Mouse (Mus musculus) heart, embryonic 11.5 days (tissue): ENCODE measurements around the gene Acss3. TPM values are rescaled to one million over a fixed set of nuclear protein-coding genes. Genes with fewer than 3 reads are reported as not detected.

Experiments
- ATAC-seq: fragments of 200-750 bp; cut with Nextera tagmentation; replicated peaks from 2 replicates; pipeline ENCODE4 v1.8.0; 2017; ENCODE audit warnings: moderate library complexity; ENCODE audit not compliant: insufficient number of reproducible peaks, low FRiP score, low TSS enrichment
- H3K27ac ChIP-seq: fragments of 300-500 bp; sonication (generic); 2 replicates; pipeline ENCODE4 v1.5.1; 2014; ENCODE audit warnings: mild to moderate bottlenecking, low read depth, low read length
- H3K27me3 ChIP-seq: fragments of 300-500 bp; sonication (generic); 2 replicates; pipeline ENCODE4 v1.6.1; 2014; ENCODE audit warnings: mild to moderate bottlenecking, low read length, mixed read lengths; ENCODE audit not compliant: control insufficient read depth, insufficient read depth
- H3K36me3 ChIP-seq: fragments of 300-500 bp; sonication (generic); 2 replicates; pipeline ENCODE4 v1.6.1; 2014; ENCODE audit warnings: mild to moderate bottlenecking, low read length, moderate library complexity, mixed read lengths; ENCODE audit not compliant: control insufficient read depth, insufficient read depth
- H3K4me1 ChIP-seq: fragments of 300-500 bp; sonication (generic); 2 replicates; pipeline ENCODE4 v1.6.1; 2014; ENCODE audit warnings: low read length; ENCODE audit not compliant: control insufficient read depth, insufficient read depth
- H3K4me2 ChIP-seq: fragments of 300-500 bp; sonication (generic); 2 replicates; pipeline ENCODE4 v1.6.1; 2014; ENCODE audit warnings: mild to moderate bottlenecking, moderate library complexity
- H3K4me3 ChIP-seq: fragments of 300-500 bp; sonication (generic); 2 replicates; pipeline ENCODE4 v1.5.1; 2014; ENCODE audit warnings: low read depth, low read length
- H3K9ac ChIP-seq: fragments of 300-500 bp; sonication (generic); 2 replicates; pipeline ENCODE4 v1.6.1; 2014; ENCODE audit warnings: mild to moderate bottlenecking, low read depth, low read length, moderate library complexity
- H3K9me3 ChIP-seq: fragments of 300-500 bp; sonication (generic); replicated peaks from 2 replicates; pipeline ENCODE4 v1.6.1; 2016; ENCODE audit warnings: low read length; ENCODE audit not compliant: control insufficient read depth
- WGBS: fragments of 180-500 bp; shearing (Covaris S2); extraction: QIAGEN DNeasy Blood & Tissue Kit; methylation state at CpG from one replicate; pipeline ENCODE4 v1.1.7; 2014; ENCODE audit not compliant: insufficient replicate concordance; 5-methylcytosine and 5-hydroxymethylcytosine counted together
- polyA plus RNA-seq: library from polyadenylated mRNA; unstranded; fragments of >200 nt; fragmentation: Nextera tagmentation; extraction: Ambion mirVana; gene quantifications from 2 replicates; pipeline ENCODE4 v1.2.1, GENCODE M21; 2014

The Acss3 gene
- polyA plus RNA-seq, 1 experiment from 2014 or later = 2.2 TPM

DNA sequence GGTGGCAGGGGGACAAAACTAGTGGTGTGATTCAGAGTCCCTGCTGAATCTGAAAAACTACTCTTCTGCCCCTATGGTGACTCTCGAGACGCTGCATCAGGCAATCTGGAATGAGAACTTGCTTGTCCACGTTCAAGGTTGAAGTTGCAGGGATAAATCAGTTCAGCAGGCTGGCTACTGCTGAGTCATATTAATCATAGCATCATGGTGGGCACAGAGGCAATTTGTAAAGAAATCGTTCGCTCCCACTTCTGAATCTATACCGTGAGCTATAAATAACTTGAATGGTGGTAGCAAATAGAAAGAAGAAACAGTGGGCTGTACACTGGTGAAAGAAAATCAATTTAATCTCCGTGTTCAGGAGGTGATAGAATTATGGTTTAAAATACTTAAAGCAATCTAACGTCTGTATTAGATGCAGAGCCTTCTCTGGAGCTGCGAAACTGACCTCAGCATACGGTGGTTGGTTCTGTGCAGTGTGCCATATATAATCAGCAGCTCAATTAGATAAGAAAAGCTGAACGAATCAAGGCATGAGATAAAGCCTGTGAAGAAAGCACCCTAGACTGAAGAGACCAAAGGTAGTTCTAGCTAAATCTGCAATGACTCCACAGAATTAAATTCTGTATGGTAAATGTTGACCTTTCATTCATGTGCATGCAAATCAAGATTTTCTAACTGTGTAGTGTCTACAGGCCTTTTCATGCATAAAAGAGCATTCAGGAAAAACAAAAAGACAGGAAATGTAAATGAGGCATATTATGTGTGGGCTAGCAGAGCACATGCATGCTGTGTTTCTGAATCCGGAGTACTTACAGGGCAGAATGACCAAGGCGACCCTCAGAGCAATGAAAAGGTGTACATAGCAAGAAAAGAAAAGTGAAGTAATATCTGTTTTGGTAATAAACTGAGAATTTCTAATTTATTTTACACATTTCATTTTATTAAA, 148.0 kb downstream of the Acss3 start:
- H3K9me3 ChIP-seq = no peaks in the 10 kb centered on the region
- H3K27ac ChIP-seq = no peak overlapping the region
- WGBS = 66% methylated on average over 13 of the region's 13 CpGs
- no peaks in the 10 kb centered on the region for H3K4me1 ChIP-seq
- H3K4me3 ChIP-seq = no peak overlapping the region
- no peaks in the 10 kb centered on the region for H3K27me3 ChIP-seq
- H3K4me2 ChIP-seq = no peak overlapping the region
- no peak for ATAC-seq
- H3K9ac ChIP-seq = no peak overlapping the region
- no peaks in the 10 kb centered on the region for H3K36me3 ChIP-seq

DNA sequence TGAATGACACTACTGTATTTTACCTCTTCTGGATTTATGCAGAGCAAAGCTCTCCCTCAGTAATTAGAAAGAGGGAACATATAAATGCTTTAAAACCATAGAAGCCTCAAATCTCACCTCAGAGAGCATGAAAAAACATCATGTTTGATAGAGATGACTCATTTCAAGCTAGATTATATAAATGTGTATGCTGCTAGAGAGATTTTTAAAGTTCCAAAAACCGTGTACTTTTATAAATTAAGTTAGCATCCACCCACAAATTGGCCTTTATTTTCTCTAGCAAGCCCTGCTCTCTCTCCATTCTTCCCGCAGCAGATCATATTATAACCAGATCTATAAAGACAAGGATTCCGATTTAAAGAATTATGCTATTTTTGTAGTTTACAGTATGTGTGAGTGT, 164.4 kb downstream of the Acss3 start:
- H3K27me3 ChIP-seq = no peaks in the 10 kb centered on the region
- whole genome bisulfite sequencing = 73% methylated on average over 3 of the region's 3 CpGs
- no peaks in the 10 kb centered on the region for H3K4me1 ChIP-seq
- no peak overlapping the region for H3K4me2 ChIP-seq
- H3K36me3 ChIP-seq = no peaks in the 10 kb centered on the region
- no peak overlapping the region for H3K27ac ChIP-seq
- no peak overlapping the region for H3K4me3 ChIP-seq
- no peaks in the 10 kb centered on the region for H3K9me3 ChIP-seq
- no peak for ATAC-seq
- H3K9ac ChIP-seq = no peak overlapping the region

DNA sequence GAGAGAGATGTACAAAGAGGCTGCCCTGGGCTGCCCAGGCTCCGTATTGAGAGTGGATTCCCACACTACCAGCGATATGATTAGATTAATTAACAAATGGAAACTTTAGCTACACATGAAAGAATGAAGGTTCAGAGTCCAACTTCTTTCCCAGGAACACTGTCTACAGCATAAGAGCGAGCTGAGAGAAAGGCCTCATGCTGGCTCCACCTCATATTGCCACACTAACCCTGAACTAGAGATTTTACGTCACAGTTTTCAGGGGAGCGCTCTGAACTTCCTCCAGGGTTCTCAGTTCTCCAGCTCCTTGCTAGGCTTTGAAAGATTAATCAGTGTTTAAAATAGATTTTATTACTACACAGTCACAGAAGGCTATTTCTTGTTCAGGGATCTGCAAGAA, 182.1 kb downstream of the Acss3 start:
- H3K9ac ChIP-seq = no peak overlapping the region
- H3K4me3 ChIP-seq = no peak overlapping the region
- ATAC-seq = no peak
- H3K4me1 ChIP-seq = no peaks in the 10 kb centered on the region
- 75% methylated on average over 5 of the region's 5 CpGs for WGBS
- H3K36me3 ChIP-seq = no peaks in the 10 kb centered on the region
- no peaks in the 10 kb centered on the region for H3K27me3 ChIP-seq
- no peaks in the 10 kb centered on the region for H3K9me3 ChIP-seq
- H3K4me2 ChIP-seq = no peak overlapping the region
- H3K27ac ChIP-seq = no peak overlapping the region

DNA sequence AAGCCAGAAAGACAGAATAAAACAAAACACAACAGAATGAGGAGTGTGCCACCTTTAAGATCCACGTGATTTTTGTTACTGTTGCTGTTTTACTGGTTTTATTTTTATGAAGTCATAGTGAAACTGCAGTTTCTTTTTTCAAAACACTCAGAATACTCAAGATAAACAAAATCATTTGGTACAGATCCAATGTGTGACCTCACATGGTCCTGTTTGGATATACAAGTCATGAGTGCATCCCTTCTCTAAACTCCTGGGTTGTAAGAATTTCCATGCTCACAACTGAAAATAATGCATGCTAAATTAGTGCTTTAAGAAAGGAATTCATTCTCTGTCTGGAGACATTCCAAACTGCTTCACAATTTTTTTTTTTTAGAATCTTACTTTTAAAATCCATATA, 184.0 kb downstream of the Acss3 start:
- no peak overlapping the region for H3K4me3 ChIP-seq
- no peaks in the 10 kb centered on the region for H3K4me1 ChIP-seq
- ATAC-seq = no peak
- no peak overlapping the region for H3K9ac ChIP-seq
- H3K9me3 ChIP-seq = no peaks in the 10 kb centered on the region
- H3K27ac ChIP-seq = no peak overlapping the region
- H3K27me3 ChIP-seq = no peaks in the 10 kb centered on the region
- H3K36me3 ChIP-seq = no peaks in the 10 kb centered on the region
- WGBS = 76% methylated on average over 1 of the region's 1 CpGs
- H3K4me2 ChIP-seq = no peak overlapping the region

DNA sequence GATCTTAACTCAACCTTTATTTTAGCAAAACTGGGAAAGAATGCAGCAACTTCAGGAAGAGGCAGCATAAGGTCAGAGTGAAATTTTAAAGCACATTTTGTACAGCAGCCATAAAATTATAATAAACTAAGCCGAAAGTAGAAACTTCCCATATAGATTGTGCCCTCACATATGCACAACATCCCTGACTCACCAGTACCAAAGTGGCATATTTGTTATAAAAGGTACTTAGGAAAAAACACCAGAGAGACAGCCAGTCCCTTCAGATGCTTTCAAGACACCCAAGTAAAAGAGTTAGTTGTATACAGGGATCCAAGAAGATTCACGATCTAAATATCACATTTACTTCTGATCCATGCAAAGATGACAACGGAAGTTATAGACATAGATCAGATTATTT, 184.6 kb downstream of the Acss3 start:
- no peak overlapping the region for H3K27ac ChIP-seq
- H3K4me3 ChIP-seq = no peak overlapping the region
- no peaks in the 10 kb centered on the region for H3K4me1 ChIP-seq
- no peaks in the 10 kb centered on the region for H3K9me3 ChIP-seq
- H3K27me3 ChIP-seq = no peaks in the 10 kb centered on the region
- 84% methylated on average over 3 of the region's 3 CpGs for WGBS
- H3K9ac ChIP-seq = no peak overlapping the region
- ATAC-seq = no peak
- no peak overlapping the region for H3K4me2 ChIP-seq
- H3K36me3 ChIP-seq = no peaks in the 10 kb centered on the region

DNA sequence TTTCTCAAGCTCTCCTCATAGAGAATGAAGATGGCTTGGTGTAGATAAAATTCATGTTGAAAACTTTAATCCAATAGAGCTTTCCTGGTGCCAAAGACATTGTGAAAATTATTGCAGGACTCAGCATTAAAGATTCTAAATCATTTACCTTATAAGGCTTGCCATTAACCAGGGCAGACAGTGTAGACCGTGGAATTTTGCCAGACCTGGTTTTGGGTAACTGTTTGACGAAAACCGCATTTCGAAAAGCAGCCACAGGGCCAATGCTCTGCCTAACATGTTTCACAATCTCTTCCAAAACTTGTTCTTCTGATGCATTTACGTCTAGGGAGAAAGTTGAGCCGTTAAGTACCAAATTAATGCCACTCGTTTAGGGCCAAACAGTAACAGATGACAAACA, 186.5 kb downstream of the Acss3 start:
- Histone ChIP-seq H3K4me2 (no peak overlapping the region), H3K36me3 (no peaks in the 10 kb centered on the region), H3K27me3 (no peaks in the 10 kb centered on the region), H3K9ac (no peak overlapping the region), H3K27ac (no peak overlapping the region), H3K9me3 (no peaks in the 10 kb centered on the region), H3K4me1 (no peaks in the 10 kb centered on the region), H3K4me3 (no peak overlapping the region)
- WGBS = 85% methylated on average over 7 of the region's 7 CpGs
- ATAC-seq = no peak

DNA sequence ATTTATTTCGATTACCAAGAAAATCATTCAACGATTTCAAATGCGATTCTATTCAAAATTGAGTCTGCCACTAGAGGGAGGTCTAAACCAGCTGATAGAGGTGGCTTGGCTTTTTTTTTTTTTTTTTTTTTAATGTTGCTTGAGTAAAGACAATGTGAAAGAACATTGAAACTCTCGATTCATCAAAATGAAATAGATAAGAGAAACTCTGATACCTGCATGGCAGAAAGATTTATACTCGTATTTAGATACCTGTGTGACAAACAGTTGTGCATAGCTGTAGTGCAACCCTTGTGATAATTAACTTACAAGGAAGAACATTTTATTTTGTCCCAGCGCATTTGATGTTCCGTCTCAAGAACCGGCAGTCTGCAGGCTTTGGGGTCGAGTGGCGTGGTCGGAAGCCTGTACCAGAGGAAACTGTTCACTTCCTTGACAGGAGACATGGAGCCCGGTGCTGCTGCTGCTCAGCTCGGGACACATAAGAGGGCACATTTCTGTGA, 190.8 kb downstream of the Acss3 start:
- H3K4me3 ChIP-seq = no peak overlapping the region; the same call in 1 of the 2 replicates
- WGBS = 39% methylated on average over 13 of the region's 13 CpGs

DNA sequence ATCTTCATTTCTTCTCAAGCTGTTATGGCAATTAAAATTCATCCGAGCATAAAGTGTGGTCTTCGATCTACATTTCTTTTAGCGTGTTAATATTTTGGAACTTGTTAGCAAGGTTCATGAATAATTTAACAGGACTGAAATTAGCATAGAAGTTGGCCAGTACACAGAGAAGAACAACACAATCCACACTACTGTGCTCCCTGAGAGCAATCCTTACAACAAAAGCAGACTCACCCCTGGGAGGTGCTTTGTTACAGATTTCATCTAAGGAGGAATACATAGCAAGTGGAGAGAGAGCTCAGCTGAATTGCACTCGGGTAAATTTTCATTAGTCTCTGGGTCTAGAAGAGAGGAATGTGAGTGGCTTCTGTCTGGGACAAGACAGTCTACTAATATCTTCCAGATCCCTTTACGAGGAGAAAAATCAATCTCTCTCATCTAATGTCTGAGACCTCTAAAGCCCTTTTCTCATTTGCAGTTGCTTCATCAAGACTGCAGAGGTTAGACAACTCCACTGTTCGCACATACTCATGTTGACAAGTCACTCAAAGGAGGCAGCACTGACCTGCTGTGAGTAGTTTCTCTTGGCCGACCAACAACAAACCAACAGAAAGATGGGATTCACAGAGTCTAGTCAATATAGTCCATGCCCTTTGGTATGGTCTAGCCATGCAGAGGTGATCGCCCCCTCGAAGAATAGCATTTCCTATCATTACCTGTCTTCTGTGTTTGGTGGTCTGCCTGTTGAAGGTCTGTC, 194.7 kb downstream of the Acss3 start:
- ATAC-seq = no peak
- no peaks in the 10 kb centered on the region for H3K27me3 ChIP-seq
- no peak overlapping the region for H3K4me2 ChIP-seq
- H3K9me3 ChIP-seq = no peaks in the 10 kb centered on the region
- 69% methylated on average over 9 of the region's 9 CpGs for WGBS
- H3K9ac ChIP-seq = no peak overlapping the region
- no peak overlapping the region for H3K27ac ChIP-seq
- no peaks in the 10 kb centered on the region for H3K36me3 ChIP-seq
- H3K4me1 ChIP-seq = no peaks in the 10 kb centered on the region
- H3K4me3 ChIP-seq = no peak overlapping the region

More for the DNA sequence above, 190.8 kb downstream of the Acss3 start:
- Histone ChIP-seq H3K9me3 (no peaks in the 10 kb centered on the region), H3K36me3 (no peaks in the 10 kb centered on the region), H3K27ac (no peak overlapping the region), H3K9ac (0 out of 2 replicates have a peak overlapping the region, but pooled peaks have one; percentile 46), H3K4me1 (no peaks in the 10 kb centered on the region), H3K4me2 (peak overlapping the region; percentile 56), H3K27me3 (no peaks in the 10 kb centered on the region)
- ATAC-seq = no peak
